Mouse (Mus musculus) T-cell, adult 2 months (primary cell): ENCODE measurements at regions not wholly inside any gene's neighbourhood (a gene's known extent, or its start where the extent isn't known, plus 50 kb on each side); places are given as distances from the start of the nearest gene placed in this dataset.
A peak's percentile ranks its signal among the peaks of the same experiment; 100 is the strongest.

Experiments
- DNase-seq: peaks from one replicate; pipeline ENCODE4 v3.0.0; 2022; ENCODE audit warnings: low spot score

- no peak for DNase-seq
Measured at GRCm38 (mm10) chr15:36669748-36670147, 337.8 kb downstream of the Zfp706 start.

- DNase-seq, result peak; percentile 69
Measured at GRCm38 (mm10) chr15:36666566-36666965, 341.0 kb downstream of the Zfp706 start.

GRCm38 (mm10) chr15:36664391-36664790 is 343.2 kb downstream of the Zfp706 start:
- no peak for DNase-seq

GRCm38 (mm10) chr15:36660986-36661385 is 346.6 kb downstream of the Zfp706 start:
- no peak for DNase-seq
